Mouse (Mus musculus): ENCODE results near the gene Foxm1.

DNA sequence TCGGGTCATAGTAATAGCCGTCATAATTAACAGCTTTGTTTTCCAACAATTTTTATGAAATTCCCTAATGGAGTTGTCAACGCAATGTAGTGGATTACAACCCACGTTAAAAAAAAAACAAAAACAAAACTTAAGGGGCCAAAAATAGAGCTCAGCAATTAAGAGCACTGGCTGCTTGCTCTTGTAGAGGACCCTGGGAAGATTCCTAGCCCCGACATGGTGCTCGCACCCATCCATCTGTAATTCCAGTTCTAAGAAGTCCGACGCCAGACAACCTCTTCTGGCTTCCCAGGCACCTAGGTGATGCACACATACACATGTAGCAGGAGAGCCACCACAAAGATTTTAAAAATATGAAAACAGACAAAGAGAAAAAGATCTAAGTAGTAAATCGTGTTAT, 62.3 kb downstream of the Foxm1 start:
- TF ChIP-seq EP300 (IDR thresholded peaks at IDR 0.05; ENCODE audit: low read depth) (no peak), CTCF (IDR thresholded peaks at IDR 0.05; ENCODE audit: low read depth) (no peak)

Data from liver, postnatal 0 days (tissue).